Mouse (Mus musculus) embryo, embryonic 11.5 days (tissue): ENCODE measurements around the gene Wnt3a.
"Not testable (repeated sequence)": the region's sequence is repeated elsewhere in the genome, so short reads cannot be mapped to it uniquely, and the experiment has no call there.

ENCODE experiments used
- DNase-seq: peaks from one replicate; pipeline ENCODE4 v3.0.0-alpha.2; 2012; ENCODE audit warnings: low read depth, low spot score

The Wnt3a gene

DNA sequence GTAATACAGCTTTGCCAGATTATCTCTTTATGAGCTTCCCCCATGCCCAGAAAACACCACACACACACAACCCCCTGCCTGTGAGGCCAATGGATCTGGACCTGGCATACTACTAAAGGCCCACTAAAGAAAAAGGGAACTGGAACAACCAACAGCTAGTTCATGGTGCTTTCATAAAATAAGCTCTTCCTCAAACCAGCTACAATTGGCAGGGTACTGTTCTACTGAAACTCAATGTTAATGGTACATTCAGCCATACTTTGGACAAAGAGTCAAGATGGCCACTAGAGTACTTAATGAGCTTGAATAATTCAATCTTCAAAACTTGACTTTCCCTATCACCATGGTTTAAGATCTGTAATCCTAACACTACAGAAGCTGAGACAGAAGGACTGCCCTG lies 68.9 kb downstream of the Wnt3a start:
- no peak for DNase-seq

DNA sequence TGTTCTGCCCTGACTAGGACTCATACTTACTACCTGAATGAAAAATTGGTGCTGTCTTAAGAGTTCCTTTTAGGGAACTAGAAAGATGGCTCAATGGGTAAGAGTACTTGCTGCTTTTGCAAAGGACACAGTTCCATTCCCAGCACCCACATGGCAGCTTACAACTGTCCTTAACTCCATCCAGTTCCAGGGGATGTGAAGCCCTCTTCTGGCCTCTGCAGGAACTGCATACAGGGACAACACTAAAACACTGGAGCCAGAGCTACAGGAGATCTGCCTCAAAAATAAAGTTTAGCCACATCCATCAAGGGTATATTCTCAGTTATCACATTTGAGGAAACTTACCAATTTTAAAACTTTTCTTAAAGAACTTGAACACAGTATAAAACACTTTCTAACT lies 71.5 kb downstream of the Wnt3a start:
- no peak for DNase-seq

DNA sequence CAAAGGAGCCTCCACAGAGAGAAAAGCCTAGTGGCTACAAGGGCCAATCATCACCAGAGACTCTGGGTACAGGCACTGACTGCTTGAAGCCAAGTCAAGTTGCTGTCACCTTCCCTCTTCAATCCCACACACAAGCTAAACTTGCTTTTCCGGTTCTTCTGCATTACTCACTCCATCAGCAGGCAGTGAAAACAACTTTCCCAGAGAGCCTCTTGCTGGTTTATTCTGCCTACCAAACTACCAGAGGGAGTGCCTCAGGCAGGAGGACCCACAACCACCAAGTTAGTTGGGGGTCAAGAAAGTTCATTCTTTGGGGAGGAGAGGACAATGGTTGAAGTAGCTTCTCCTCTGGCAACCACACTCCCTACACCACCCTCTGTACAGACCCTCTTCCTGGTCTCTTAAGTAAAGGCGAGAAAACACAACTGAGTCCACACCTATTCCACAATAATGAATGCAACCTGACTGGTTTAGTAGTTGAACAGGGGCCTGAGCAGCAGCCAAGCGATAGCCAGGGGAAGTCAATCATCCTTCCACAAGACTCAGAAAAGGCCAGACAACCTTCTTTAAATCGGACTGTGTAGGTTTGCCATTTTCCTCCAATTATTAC lies 72.1 kb downstream of the Wnt3a start:
- no peak for DNase-seq

DNA sequence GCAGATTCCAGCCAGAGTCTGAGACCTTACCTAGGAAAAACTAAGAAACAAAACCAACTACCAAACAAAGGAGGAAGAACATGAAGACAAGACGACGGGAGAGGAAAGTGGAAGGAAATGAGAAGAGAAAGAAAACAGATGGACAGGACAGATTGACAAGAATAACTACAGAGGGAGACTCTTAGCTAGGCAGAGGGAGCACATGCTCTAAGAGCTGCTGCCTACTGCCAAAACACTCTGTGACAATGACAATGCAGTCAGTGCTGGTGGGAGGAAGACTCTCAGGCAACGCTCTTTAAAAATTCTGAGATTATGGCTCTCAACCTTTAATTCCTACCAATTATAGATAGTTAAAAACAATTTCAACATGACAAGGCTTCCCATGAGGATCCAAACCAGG lies 73.6 kb downstream of the Wnt3a start:
- no peak for DNase-seq

DNA sequence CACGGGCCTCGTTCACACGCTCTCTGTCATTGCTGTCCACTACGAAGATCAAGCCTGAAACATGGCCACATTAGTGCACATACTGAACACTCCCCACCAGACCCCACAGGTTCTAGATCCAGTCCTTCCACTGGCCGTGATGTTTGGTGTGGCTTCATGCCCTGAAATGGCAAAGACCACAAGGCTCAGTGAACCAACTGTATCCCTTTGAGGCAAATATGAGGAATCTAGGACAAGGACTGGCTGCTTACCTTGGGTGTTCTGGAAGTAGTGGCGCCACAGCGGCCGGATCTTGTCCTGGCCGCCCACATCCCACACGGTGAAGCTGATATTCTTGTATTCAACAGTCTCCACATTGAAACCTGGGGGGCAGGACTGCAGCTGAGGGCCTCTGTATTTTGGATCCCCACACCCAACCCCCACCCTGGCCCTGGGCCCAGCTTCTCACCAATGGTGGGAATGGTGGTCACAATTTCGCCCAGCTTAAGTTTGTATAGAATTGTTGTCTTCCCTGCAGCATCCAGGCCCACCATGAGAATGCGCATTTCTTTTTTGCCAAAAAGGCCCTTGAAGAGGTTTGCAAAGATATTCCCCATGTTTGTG lies 77.6 kb downstream of the Wnt3a start:
- no peak for DNase-seq

DNA sequence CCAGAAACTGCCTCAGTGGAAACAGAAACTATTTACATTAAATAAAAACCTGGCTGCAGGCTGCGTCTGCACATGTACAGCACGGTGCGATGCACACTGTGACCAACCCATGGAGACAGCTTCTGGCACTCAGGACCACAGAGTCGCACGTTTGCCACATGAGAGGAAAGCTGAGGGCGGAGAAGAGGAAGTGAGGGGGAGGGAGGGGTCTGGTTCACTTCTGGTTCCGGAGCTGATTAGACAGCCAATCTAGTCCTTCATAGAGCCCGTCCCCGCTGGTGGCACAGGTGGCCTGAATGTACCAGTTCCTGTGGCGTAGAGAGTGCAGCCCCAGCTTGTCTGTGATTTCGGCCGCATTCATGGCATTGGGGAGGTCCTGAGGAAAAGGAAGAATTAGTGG lies 78.2 kb downstream of the Wnt3a start:
- not testable (repeated sequence) for DNase-seq

DNA sequence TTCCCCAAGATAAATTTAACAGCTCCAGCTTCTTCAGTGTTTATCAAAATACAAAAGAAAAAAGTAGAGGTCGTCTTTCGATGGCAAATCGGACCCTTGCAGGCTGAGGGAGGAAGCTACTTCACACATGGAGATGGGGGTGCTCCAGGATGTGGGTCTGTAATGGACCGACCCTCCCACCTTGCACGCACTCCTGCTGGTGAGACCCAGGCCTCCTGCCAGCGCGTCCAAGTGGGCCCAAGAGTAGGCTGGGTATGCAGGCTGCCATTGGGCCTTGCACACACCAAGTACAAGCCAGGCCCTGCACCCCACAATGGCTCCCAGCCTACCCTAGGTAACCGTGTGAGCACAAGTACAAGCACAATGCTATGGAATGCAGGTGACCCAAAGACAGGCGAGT lies 79.0 kb downstream of the Wnt3a start:
- DNase-seq: not testable (repeated sequence)

DNA sequence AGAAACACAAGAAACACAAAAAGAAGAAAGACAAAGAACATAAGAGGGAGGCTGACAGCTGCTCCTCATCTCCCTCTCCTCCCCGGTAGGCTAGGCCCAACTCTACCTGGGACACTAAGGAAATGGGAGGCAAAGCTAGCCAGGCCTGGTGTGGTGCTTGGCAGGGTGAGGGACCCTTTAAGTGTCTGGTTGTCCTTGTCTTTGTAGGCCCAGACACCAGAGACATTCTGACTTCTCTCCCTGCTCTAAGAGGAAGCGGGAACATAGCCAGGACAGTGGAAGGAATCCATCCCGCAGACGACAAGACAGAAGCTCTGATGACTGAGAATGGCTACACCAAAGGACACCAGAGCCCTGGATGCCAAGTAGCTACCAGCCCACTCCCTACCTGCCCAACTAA lies 80.5 kb downstream of the Wnt3a start:
- no peak for DNase-seq

DNA sequence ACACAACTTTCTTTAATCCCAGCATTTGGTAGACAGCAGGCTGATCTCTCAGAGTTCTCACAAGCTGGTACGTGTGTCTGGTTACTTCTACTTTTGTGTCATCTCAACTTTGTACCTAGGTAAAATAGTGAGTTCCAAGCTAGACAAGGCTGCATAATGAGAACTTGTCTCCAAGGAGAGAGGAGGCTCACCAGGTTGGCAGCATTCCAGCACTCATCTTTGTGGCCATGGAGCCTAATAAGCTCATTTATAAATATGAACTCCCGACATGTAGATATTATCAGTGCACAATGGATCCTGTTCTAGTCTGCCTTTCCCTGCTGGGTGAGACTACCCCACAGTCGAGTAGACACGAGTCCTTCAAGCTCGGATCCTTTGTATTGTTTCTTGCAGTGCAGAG lies 81.0 kb downstream of the Wnt3a start:
- DNase-seq: no peak

DNA sequence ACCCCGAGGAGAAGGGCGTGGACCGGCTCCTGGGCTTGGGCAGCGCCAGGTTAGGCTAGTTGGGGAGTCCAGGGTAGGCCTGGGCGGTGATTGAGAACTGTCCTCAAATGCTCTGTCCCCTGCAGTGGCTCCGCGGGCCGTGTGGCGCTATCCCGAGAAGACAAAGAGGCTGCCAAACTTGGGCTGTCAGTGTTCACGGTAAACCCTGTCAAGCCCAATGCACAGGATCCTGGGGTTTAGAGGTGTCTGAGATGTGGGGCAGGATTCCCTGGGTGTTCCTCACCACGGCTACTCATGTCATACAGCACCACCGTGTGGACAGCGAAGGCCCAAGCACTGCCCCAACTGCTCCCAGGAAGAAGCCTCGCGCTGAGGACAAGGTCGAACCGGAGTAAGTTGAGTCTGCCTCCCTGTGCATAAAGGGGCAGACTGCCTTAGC lies 81.5 kb downstream of the Wnt3a start:
- DNase-seq: peak; percentile 56

DNA sequence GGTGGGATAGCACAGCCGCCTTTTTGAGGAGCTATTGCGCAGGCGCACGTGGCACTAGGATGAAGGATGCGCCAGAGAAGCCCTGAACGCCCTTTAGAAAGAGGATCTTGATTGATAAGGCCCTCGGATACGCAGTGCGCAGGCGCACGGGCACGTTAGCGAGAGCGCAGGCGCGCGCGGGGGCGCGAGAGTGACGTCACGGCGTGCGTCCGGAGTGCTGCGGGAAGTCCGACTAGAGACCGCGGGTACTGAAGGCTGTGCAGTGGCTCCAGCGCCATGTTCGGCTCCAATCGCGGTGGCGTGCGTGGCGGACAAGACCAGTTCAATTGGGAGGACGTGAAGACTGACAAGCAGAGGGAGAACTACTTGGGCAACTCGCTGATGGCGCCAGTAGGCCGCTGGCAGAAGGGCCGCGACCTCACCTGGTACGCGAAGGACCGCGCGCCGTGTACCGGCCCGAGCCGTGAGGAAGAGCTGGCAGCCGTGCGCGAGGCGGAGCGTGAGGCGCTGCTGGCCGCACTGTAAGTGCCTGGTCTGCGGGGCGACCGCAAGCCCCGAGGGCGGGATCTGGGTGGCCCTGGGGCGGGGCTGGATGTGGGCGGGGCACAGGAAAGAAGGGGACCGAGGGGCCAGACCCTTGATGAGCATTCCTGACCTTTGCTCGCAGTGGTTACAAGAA lies 82.3 kb downstream of the Wnt3a start, which contains the start of gene 2310033P09Rik:
2310033P09Rik (plus strand) TSS at position 169 of the 679 bp plus-strand sequence.
- peak; percentile 90 for DNase-seq

DNA sequence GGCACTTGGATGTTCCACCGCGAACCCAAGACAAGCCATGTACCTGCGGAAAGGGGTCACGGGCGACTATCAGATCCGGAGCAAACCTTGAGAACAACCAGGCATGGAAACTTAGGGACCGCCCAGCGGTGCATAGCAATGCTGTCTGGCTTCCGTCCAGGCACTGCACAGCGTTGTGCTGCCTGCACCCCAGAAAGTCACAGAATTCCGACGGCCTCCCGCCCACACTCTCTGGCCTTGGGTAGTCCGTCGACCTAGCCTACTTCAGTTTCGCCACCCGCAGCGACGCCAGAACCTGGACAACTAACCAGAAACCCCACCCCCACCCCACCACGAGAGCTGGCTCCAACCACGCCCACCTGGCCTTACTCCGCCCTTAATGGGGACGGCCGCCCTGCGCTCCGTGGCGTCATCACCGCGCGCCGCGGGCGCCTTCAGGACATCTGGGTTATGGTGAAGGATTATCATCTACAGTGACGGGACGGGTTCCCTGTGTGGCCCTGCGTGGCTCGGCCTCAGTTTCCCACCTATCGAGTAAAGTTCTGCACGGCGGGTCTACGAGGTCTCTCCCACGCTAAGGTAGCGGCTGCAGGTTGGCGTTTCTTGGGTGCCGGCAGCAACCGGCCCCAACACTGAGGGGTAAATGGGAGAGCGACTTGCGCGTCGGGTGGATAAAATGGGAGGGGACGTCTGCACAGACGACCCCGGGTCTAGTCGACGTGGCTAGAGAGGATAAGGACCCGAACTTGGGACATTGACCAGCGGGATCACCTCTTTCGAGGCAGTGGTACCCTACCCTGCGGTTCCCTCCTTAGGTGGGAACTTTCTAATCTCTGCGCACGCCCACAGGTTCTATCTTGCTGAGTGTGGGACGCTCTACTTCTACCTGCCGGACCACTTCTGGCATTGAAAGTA lies 88.2 kb downstream of the Wnt3a start, which contains the start of gene Mrpl55:
Mrpl55 (plus strand) TSS at position 406 of the 915 bp plus-strand sequence.
- peak; percentile 86 for DNase-seq

DNA sequence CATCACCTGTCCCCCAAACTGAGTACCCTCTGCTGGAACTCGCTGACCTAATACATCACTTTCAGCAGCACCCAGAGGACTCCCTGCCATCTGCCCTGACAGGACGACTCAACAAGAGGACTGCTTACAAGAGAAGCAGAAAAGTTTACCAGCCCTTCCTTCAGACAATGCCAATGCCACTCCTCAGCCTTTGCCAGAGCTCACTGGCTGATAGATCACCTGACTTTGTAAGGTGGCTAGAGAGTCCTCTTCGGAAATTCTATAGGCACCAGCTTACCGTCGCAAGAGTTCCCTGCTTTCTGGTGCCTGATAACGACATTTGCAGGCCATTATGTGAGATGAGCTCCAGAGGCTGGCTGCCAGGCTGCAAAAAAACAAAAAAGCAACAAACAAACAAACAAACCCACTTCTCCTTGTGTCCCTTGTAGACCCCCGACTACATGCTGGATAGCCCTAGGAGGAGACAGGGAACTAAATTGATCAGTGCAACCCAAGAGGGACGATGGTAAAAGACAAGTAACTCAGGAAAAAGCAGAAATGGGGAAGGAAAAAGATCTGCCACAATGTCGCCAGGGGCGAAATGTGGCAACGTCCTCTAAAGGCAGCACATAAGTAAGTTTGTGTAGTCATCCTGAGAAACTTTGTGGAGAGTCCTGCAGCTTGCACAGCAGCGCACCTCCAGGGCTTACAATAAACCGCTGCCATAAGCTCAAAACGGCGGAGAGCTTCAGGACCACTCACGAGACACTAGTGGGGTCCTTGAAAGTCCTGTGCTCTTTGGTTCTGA lies 89.1 kb downstream of the Wnt3a start:
- no peak for DNase-seq
